Mouse (Mus musculus) liver, embryonic 14.5 days (tissue): Measurements from ENCODE around the gene Smok3c.

Experiments used
- CTCF ChIP-seq: IDR thresholded peaks from 2 replicates; pipeline ENCODE4 v1.5.1; 2016; ENCODE audit warnings: antibody characterized with exemption, low read depth, control low read depth
- EP300 ChIP-seq: IDR thresholded peaks from 2 replicates; pipeline ENCODE4 v1.6.1; 2016; ENCODE audit warnings: antibody characterized with exemption, low read depth

GRCm38 (mm10) chr5:138092771-138093170 lies 39.8 kb downstream of the Smok3c start:
- TF ChIP-seq CTCF = no peak
- no peak for TF ChIP-seq EP300
